Mouse (Mus musculus): ENCODE results near the gene Tlx2.

- TF ChIP-seq CTCF (IDR thresholded peaks at IDR 0.05; ENCODE audit: low read depth) (no peak), EP300 (IDR thresholded peaks at IDR 0.05; ENCODE audit: low read depth) (no peak)
These were observed 26.1 kb downstream of the Tlx2 start for GRCm38 (mm10) chr6:83043993-83044392.
